Mouse (Mus musculus): ENCODE measurements at regions not wholly inside any gene's neighbourhood (a gene's known extent, or its start where the extent isn't known, plus 50 kb on each side); places are given as distances from the start of the nearest gene placed in this dataset.

DNA sequence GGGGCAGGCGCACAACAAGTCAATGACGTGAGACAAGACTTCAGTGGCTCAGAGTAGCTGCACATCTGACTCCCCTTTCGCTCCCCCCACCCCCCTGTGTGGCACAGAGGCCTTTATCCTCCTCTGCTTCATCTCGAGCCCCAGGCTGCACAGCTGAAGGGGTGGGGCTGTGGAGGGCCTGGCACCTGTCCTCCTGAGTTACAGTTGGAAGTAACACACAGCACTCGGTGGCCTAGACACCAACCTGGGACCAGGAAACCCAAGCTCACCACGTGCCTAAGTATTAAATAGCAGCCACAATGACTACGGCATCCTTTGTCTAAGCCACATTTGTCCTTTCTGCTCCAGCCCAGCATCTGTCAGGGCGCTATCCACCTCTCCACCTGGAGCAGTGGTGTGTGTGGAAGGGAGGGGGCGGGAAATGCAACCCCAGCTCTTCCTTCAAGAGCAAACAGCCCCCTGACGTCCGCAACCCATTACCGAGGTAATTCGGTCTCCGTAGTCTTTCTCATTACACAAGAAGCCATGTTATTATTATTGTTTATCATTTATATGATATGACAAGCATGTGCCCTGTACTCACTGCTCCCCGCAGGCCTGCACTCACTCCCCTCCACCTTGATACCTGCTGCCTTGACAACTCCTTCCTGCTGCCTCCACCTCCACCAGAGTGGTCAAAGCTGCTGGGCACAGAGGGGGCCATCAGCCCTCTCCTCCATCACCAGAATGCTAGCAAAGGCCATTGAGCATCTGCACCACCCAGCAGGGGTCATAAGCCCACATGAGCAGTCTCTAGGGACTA is 73.7 kb upstream of the Igsf21 start:
- no peak for DNase-seq (ENCODE audit: low spot score)

DNA sequence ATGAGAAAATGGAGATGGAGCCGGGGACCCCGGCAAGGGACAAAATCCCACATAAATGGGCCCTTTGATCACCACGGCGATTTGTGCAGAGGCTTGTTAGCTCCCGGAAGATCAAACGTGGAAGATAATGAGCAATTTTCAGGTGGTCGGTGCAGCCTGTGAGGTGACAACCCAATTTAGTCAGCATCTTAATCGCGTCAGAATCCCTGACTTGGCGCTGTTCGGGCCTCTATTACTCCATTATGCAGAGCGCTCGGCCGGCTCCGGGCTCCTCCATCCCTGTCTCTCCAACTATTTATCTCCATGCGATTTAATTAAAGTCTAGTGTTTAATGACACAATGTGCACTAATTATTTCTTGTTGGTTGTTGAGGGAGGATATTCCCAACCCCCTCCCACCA is 66.1 kb upstream of the Igsf21 start:
- no peak for DNase-seq (ENCODE audit: low spot score)

- no peak for DNase-seq (ENCODE audit: low spot score)
Observed at GRCm38 (mm10) chr4:140307481-140307880, 60.9 kb upstream of the Igsf21 start.

GRCm38 (mm10) chr4:140304960-140305359 is 58.4 kb upstream of the Igsf21 start:
- no peak for DNase-seq (ENCODE audit: low spot score)

- no peak for DNase-seq (ENCODE audit: low spot score)
Observed at GRCm38 (mm10) chr4:140301661-140302060, 55.1 kb upstream of the Igsf21 start.

DNA sequence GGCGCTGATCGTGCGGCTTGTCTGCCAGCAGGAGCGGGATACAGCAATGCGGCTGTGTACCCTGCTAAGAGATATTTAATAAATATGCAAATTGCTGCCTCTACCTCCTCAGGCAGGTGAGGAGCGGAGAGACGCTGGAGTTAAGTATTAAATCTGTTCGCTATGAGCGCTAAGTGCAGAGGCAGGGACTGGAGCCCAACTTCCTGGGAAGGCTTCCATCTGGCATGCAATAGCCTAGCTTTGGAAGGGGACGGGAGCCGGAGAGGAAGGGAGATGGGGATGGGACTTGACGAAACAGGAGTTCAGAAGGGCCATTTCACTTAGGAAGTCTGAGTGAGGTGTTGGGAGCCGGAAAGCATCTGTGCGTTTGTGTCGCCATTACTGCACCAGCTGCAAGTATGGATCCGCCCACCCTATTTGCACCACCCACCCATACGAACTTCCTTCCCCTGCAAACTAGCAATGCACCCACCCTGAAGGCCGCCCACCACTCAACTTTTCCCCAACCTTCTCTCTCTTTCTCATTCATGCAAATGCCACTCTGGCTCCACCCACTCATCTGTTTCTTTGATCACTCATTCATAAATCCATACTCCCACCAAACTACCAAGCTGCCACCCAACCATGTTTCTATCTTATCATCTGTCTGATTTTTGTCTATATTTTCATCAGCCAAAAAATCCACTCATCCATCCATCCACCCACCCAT is 51.5 kb upstream of the Igsf21 start:
- no peak for DNase-seq (ENCODE audit: low spot score)
